Mouse (Mus musculus) intestine, embryonic 14.5 days (tissue): ENCODE results near the gene Prpf8. TPM values are rescaled to one million over a fixed set of nuclear protein-coding genes. Genes with fewer than 3 reads are reported as not detected.
"Not testable (repeated sequence)": the region's sequence is repeated elsewhere in the genome, so short reads cannot be mapped to it uniquely, and the experiment has no call there.

Source experiments
- ATAC-seq: fragments of 200-750 bp; cut with Nextera tagmentation; replicated peaks from 2 replicates; pipeline ENCODE4 v1.8.0; 2017; ENCODE audit warnings: low read depth, moderate number of reproducible peaks, moderate TSS enrichment, moderate library complexity; ENCODE audit not compliant: low FRiP score, low TSS enrichment
- DNase-seq: peaks from one replicate; pipeline ENCODE4 v3.0.0-alpha.2; 2018; ENCODE audit warnings: low spot score
- H3K27ac ChIP-seq: fragments of 300-500 bp; sonication (generic); 2 replicates; pipeline ENCODE4 v1.5.1; 2014; ENCODE audit warnings: low read depth, mild to moderate bottlenecking, control low read depth
- H3K27me3 ChIP-seq: fragments of 300-500 bp; sonication (generic); replicated peaks from 2 replicates; pipeline ENCODE4 v1.6.1; 2014; ENCODE audit warnings: low read length, control low read depth; ENCODE audit not compliant: control insufficient read depth, insufficient read depth
- H3K36me3 ChIP-seq: fragments of 300-500 bp; sonication (generic); 2 replicates; pipeline ENCODE4 v1.6.1; 2014; ENCODE audit warnings: low read length, control low read depth; ENCODE audit not compliant: control insufficient read depth, insufficient read depth
- H3K4me1 ChIP-seq: fragments of 300-500 bp; sonication (generic); replicated peaks from 2 replicates; pipeline ENCODE4 v1.6.1; 2014; ENCODE audit warnings: low read length, control low read depth, mixed read lengths; ENCODE audit not compliant: control insufficient read depth, insufficient read depth
- H3K4me2 ChIP-seq: fragments of 300-500 bp; sonication (generic); 2 replicates; pipeline ENCODE4 v1.6.1; 2014; ENCODE audit warnings: low read length
- H3K4me3 ChIP-seq: fragments of 300-500 bp; sonication (generic); 2 replicates; pipeline ENCODE4 v1.5.1; 2014; ENCODE audit warnings: low read depth, low read length, control low read depth, mixed read lengths
- H3K9ac ChIP-seq: fragments of 300-500 bp; sonication (generic); 2 replicates; pipeline ENCODE4 v1.6.1; 2014; ENCODE audit warnings: mild to moderate bottlenecking, low read length
- H3K9me3 ChIP-seq: fragments of 300-500 bp; sonication (generic); 2 replicates; pipeline ENCODE4 v1.6.1; 2016; ENCODE audit warnings: low read length, control low read depth; ENCODE audit not compliant: control insufficient read depth
- WGBS: fragments of 180-500 bp; shearing (Covaris S2); extraction: QIAGEN DNeasy Blood & Tissue Kit; methylation state at CpG from one replicate; pipeline ENCODE4 v1.1.7; 2014; 5-methylcytosine and 5-hydroxymethylcytosine counted together
- polyA plus RNA-seq: library from polyadenylated mRNA; unstranded; fragments of >200 nt; fragmentation: Nextera tagmentation; extraction: Ambion mirVana; gene quantifications from 2 replicates; pipeline ENCODE4 v1.2.1, GENCODE M21; 2014

Prpf8 gene
- polyA plus RNA-seq, 1 experiment from 2014 or later = 86.9 TPM

DNA sequence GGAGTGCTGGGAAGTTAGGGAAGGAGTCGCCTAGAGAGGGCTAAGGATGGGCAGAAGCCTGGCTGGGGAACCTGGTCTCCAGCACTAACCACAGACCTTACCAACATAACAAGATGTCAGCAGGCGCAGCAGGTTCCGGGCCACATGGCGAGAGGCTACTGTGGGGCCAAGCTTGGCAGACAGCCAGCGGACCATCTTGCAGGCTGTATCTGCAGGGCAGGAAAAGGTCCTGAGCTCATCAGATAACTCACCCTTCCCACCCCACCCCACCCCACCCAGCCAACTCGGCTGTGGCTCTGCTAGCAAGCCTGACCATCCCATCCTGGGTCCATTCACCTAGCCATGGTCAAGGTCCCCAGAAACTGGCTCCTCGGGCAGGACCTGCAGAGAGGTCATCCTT lies 36.9 kb upstream of the Prpf8 start:
- 81% methylated on average over 7 of the region's 7 CpGs for WGBS
- ATAC-seq (no peak), DNase-seq (no peak)
- H3K4me1 ChIP-seq = peaks cover 5% of the 10 kb centered on the region
- H3K4me2 ChIP-seq = no peak overlapping the region
- H3K9ac ChIP-seq = no peak overlapping the region
- H3K27ac ChIP-seq = no peak overlapping the region
- no peaks in the 10 kb centered on the region for H3K9me3 ChIP-seq
- H3K4me3 ChIP-seq = no peak overlapping the region
- peaks cover 18% of the 10 kb centered on the region for H3K36me3 ChIP-seq
- H3K27me3 ChIP-seq = no peaks in the 10 kb centered on the region

DNA sequence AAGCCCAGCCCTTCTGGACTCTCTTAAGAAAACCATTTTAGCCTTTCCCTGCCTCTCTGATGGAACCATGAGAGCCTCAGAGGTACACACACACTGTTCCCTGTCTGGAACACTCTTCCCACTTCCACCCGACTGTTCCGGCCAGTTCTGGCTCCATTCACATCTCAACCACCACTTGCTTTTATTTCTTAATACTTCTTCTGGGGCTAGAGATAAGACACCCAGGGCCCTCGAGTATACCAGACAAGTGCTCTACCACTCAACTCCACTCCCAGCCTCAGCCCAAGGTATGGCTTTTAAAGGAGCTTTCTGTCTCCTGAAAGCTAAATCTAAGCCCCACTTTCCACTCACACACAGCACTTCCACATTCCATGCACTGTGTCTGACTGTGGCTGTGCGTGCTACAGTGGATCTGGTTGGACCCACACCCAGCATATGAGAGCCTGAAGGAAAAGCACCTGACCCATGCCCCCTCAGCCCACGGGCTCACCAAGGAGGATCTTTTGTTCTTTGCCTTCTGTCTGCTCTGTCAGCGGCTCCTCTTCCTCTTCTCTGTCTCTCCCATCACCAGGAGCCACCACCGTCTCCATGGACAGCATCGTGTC lies 36.2 kb upstream of the Prpf8 start:
- no peak overlapping the region for H3K4me3 ChIP-seq
- ATAC-seq (no peak), DNase-seq (no peak)
- H3K4me1 ChIP-seq = peaks cover 10% of the 10 kb centered on the region
- H3K9ac ChIP-seq = no peak overlapping the region
- no peak overlapping the region for H3K27ac ChIP-seq
- 83% methylated on average over 8 of the region's 8 CpGs for WGBS
- H3K27me3 ChIP-seq = no peaks in the 10 kb centered on the region
- no peak overlapping the region for H3K4me2 ChIP-seq
- no peaks in the 10 kb centered on the region for H3K9me3 ChIP-seq
- H3K36me3 ChIP-seq = peaks cover 17% of the 10 kb centered on the region

DNA sequence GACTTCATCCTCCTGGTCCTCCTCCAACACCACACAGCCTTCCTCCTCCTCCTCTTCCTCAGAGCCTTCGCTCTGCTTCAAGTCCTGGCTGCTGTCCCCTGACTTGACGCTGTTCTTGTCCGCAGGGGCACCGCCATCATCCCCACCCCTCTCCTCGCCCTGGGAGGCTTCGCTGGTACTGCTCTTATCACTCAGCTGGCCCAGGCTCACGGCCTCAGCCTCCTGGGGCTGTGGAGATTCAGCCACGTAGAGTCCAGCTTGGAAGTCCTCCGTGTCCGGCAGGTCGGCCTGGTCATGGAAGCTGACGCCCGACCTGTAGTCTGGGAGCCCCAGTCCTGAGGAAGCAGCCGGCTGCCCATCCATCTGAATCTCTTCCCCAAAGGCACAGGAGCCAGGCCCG lies 35.7 kb upstream of the Prpf8 start:
- Histone ChIP-seq H3K9ac (no peak overlapping the region), H3K4me2 (no peak overlapping the region), H3K27me3 (no peaks in the 10 kb centered on the region), H3K36me3 (peaks cover 17% of the 10 kb centered on the region), H3K4me3 (no peak overlapping the region), H3K4me1 (peaks cover 10% of the 10 kb centered on the region), H3K9me3 (no peaks in the 10 kb centered on the region), H3K27ac (no peak overlapping the region)
- ATAC-seq (no peak), DNase-seq (no peak)
- 90% methylated on average over 15 of the region's 15 CpGs for WGBS

DNA sequence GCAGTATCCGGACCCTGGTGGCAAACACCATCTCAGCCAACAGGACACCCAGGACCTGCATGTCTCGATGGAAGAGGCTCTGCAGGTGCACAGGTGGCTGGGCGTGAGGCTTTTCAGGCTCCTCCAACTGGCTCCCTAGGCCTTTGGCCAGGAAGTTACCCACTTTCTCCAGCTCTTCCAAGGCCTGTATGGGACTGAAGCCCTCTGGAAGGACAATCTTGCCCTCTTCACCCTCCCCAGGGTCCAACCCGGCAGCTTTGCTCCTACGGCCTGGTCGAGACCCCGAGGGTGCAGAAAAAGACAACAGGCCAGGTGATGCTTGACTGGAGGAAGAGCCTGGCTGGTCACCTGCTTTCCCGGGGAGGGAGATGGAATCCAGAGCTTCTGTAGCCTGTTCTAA lies 34.5 kb upstream of the Prpf8 start:
- no peak overlapping the region for H3K4me3 ChIP-seq
- peaks cover 10% of the 10 kb centered on the region for H3K4me1 ChIP-seq
- no peaks in the 10 kb centered on the region for H3K9me3 ChIP-seq
- H3K27me3 ChIP-seq = no peaks in the 10 kb centered on the region
- ATAC-seq (no peak), DNase-seq (no peak)
- H3K9ac ChIP-seq = no peak overlapping the region
- no peak overlapping the region for H3K27ac ChIP-seq
- 91% methylated on average over 8 of the region's 8 CpGs for WGBS
- no peak overlapping the region for H3K4me2 ChIP-seq
- H3K36me3 ChIP-seq = peaks cover 17% of the 10 kb centered on the region

DNA sequence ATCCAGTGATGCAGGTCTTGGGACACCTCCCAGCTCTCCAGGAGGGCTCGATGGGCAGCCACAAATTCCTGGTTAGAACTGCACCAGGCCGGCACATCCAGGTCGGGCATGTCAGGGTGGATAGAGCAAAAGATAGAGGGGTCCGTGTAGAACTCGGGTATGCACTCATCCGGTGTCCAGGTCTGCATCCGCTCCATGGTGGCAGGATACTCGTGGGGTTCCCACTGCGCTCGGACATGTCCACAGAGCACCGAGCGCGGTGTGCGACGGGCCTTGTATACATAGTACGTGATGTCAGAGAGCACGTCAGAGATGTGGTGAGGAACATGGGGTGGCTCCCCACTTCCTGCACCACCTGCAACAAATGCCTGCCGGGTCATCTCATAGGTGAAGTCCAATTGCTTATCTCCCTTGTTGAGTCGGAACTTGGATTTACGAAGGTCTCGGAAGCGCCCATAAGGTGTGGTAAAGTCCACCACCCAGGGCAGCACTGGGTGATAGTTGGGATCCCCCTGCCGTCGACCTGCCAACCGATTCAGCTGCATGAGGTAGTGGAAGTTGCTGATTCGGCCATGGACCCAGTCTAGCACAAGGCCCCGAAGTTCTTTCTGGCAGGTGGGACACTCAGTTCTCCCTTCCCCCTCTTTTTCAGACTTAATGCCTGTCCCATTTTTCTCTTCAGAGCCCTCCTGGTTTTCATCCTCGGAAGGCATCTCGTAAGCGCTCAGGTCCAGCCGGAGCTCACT lies 33.6 kb upstream of the Prpf8 start:
- H3K4me2 ChIP-seq = no peak overlapping the region

DNA sequence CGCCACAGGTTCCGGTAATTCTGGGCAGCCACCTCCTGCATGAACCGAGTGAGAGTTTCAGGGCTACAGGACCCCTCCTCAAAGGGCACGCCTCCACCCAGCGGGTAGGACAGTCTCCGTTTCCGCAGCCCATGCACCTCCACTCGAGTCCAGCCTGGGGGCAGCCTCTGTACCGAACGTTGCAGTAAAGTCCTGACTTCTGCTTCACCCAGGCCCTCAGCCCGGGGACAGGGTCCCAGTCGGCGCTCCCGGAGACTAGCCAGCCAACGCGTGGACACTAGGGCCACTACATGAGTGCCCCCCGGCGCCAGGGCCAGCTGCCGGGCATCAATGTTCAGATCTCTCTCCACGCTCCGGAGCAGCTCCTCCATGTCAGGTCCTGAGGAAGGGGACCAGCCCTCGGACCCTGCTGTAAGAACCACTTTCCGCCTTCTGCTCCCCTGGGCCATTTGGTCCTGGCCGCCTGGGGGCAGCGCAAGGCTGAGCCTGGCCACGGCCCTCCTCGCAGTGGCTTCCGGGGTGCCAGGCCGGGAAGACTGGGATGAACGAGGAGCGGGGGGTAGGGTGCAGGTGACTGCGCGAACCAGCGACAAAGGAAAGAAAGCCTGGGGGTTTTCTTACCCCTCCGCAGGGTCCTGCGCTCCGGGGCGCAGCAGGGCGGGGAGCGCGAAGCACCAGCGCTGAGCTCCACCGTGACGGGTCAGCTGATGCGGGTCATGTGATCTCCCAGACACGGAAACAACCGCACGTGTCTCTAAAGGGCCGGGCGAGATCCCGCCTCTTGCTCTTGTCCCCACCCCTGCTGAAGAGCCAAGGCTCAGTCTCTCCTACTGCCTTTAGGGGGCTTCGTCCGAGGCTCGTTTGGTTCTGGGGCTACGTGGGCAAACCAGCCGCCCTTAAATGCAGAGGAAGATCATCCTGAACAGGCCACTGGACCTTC lies 32.4 kb upstream of the Prpf8 start, which contains the start of gene Wdr81:
Gene Wdr81 (minus strand): TSS at position 727 of the 940 bp plus-strand sequence.
- H3K4me1 ChIP-seq = peaks cover 10% of the 10 kb centered on the region
- DNase-seq = peak; percentile 92
- ATAC-seq = peak; percentile 95
- H3K4me2 ChIP-seq = peak within 1 kb of the TSS; percentile 86
- H3K36me3 ChIP-seq = peaks cover 1% of the 10 kb centered on the region; the same call in 1 of the 2 replicates
- H3K27ac ChIP-seq = peak within 1 kb of the TSS; percentile 57; the same call in 1 of the 2 replicates
- H3K4me3 ChIP-seq = peak within 1 kb of the TSS; percentile 69
- peak within 1 kb of the TSS; percentile 49 for H3K9ac ChIP-seq
- no peaks in the 10 kb centered on the region for H3K9me3 ChIP-seq
- 2% methylated on average over 56 of the region's 56 CpGs for WGBS
- no peaks in the 10 kb centered on the region for H3K27me3 ChIP-seq

More for the DNA sequence above, 33.6 kb upstream of the Prpf8 start:
- Histone ChIP-seq H3K4me1 (peaks cover 10% of the 10 kb centered on the region), H3K9me3 (no peaks in the 10 kb centered on the region), H3K9ac (no peak overlapping the region), H3K27me3 (no peaks in the 10 kb centered on the region), H3K27ac (no peak overlapping the region), H3K36me3 (peaks cover 12% of the 10 kb centered on the region), H3K4me3 (no peak overlapping the region)
- no peak for DNase-seq
- no peak for ATAC-seq
- 94% methylated on average over 31 of the region's 31 CpGs for WGBS

DNA sequence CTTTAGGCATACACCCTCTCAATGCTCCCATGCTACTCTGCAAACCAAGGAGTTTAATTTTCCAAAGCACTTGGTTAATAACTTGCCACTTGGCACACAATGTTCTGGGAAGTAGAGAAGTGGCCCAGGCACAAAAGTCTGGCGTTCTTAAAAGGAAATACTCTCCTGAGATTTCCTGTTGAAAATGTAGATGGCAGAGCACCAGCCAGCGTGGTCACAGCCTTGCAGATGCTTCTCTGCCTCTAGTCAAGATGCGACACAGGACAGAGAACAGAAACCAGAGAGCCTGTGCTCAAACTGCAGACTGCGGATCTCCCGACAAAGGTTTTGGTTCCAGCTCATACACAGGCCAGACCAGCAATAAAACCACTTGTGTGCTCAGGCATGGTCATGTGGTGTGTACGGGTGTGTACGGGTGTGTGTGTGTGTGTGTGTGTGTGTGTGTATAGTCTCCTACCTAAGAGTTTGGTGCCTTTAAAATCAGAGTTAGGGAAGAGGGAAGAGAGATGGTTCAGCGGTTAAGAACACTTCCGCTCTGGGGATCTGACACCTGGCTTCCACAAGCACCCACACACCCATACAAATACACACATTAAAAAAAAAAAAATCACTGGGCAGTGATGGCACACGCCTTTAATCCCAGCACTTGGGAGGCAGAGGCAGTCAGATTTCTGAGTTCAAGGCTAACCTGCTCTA lies 31.4 kb upstream of the Prpf8 start:
- WGBS = 71% methylated on average over 10 of the region's 10 CpGs
- peak overlapping the region; percentile 86 for H3K4me2 ChIP-seq
- H3K27ac ChIP-seq = peak overlapping the region; percentile 57; the same call in 1 of the 2 replicates
- no peaks in the 10 kb centered on the region; the same call in 1 of the 2 replicates for H3K36me3 ChIP-seq
- peak overlapping the region; percentile 41 for H3K9ac ChIP-seq
- no peaks in the 10 kb centered on the region for H3K9me3 ChIP-seq
- no peak for DNase-seq
- peak overlapping the region; percentile 69 for H3K4me3 ChIP-seq
- peaks cover 18% of the 10 kb centered on the region for H3K4me1 ChIP-seq
- H3K27me3 ChIP-seq = no peaks in the 10 kb centered on the region
- ATAC-seq = no peak

DNA sequence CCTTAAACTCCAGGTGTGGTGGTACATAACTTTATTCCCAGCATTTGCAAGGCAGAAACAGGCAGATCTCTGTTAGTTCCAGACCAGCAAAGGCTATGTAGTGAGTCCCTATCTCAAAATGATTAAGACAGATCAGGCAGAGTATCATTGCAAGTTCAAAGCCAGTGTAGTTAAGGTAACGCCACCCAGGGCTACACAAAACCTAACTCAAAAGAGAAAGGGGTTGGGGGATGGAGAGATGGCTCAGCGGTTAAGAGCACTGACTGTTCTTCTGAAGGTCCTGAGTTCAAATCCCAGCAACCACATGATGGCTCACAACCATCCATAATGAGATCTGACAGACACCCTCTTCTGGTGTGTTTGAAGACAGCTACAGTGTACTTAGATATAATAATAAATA lies 30.6 kb upstream of the Prpf8 start:
- H3K4me1 ChIP-seq = peaks cover 19% of the 10 kb centered on the region
- H3K36me3 ChIP-seq, H3K27ac ChIP-seq, H3K4me2 ChIP-seq, H3K9ac ChIP-seq, H3K27me3 ChIP-seq, H3K4me3 ChIP-seq, ATAC-seq, H3K9me3 ChIP-seq, DNase-seq: not testable (repeated sequence)
- WGBS = 92% methylated on average over 2 of the region's 2 CpGs
